Mouse (Mus musculus): ENCODE results near the gene Msi1. TPM values are rescaled to one million over a fixed set of nuclear protein-coding genes. Genes with fewer than 3 reads are reported as not detected.
"Not testable (repeated sequence)": the region's sequence is repeated elsewhere in the genome, so short reads cannot be mapped to it uniquely, and the experiment has no call there.

The Msi1 gene
- polyA plus RNA-seq, 1 experiment from 2014 or later = 34.0 TPM

- Histone ChIP-seq H3K4me3 (ENCODE audit: low read length) (no peak overlapping the region), H3K36me3 (ENCODE audit: control insufficient read depth, insufficient read depth, low read length) (peaks cover 55% of the 10 kb centered on the region), H3K9ac (ENCODE audit: low read depth, low read length) (no peak overlapping the region), H3K4me1 (ENCODE audit: control insufficient read depth, insufficient read depth, low read length) (peaks cover 58% of the 10 kb centered on the region), H3K27ac (ENCODE audit: low read depth, low read length) (peak overlapping the region; percentile 95), H3K9me3 (ENCODE audit: control insufficient read depth, low read length) (no peaks in the 10 kb centered on the region), H3K27me3 (ENCODE audit: control insufficient read depth, insufficient read depth, low read length) (no peaks in the 10 kb centered on the region), H3K4me2 (replicated peaks; ENCODE audit: low read depth, low read length) (no peak overlapping the region)
- ATAC-seq (ENCODE audit: low FRiP score, low TSS enrichment) = no peak
- 49% methylated on average over 7 of the region's 7 CpGs for WGBS
Observed at GRCm38 (mm10) chr5:115437242-115437944, 8.0 kb downstream of the Msi1 start.

GRCm38 (mm10) chr5:115437945-115438315 is 8.5 kb downstream of the Msi1 start:
- Histone ChIP-seq H3K4me2 (replicated peaks; ENCODE audit: low read depth, low read length) (0 out of 2 replicates have a peak overlapping the region, but pooled peaks have one; percentile 1), H3K27ac (ENCODE audit: low read depth, low read length) (peak overlapping the region; percentile 62; the same call in 1 of the 2 replicates), H3K9ac (ENCODE audit: low read depth, low read length) (no peak overlapping the region), H3K27me3 (ENCODE audit: control insufficient read depth, insufficient read depth, low read length) (no peaks in the 10 kb centered on the region), H3K9me3 (ENCODE audit: control insufficient read depth, low read length) (no peaks in the 10 kb centered on the region), H3K36me3 (ENCODE audit: control insufficient read depth, insufficient read depth, low read length) (peaks cover 55% of the 10 kb centered on the region), H3K4me3 (ENCODE audit: low read length) (no peak overlapping the region), H3K4me1 (ENCODE audit: control insufficient read depth, insufficient read depth, low read length) (peaks cover 55% of the 10 kb centered on the region)
- peak; percentile 9; the same call in 1 of the 2 replicates for ATAC-seq (ENCODE audit: low FRiP score, low TSS enrichment)
- 6% methylated on average over 2 of the region's 2 CpGs for WGBS

- Histone ChIP-seq H3K4me2 (replicated peaks; ENCODE audit: low read depth, low read length) (no peak overlapping the region), H3K27me3 (ENCODE audit: control insufficient read depth, insufficient read depth, low read length) (no peaks in the 10 kb centered on the region), H3K9ac (ENCODE audit: low read depth, low read length) (no peak overlapping the region), H3K27ac (ENCODE audit: low read depth, low read length) (no peak overlapping the region), H3K4me1 (ENCODE audit: control insufficient read depth, insufficient read depth, low read length) (peaks cover 51% of the 10 kb centered on the region), H3K9me3 (ENCODE audit: control insufficient read depth, low read length) (no peaks in the 10 kb centered on the region), H3K4me3 (ENCODE audit: low read length) (no peak overlapping the region), H3K36me3 (ENCODE audit: control insufficient read depth, insufficient read depth, low read length) (peaks cover 58% of the 10 kb centered on the region)
- ATAC-seq (ENCODE audit: low FRiP score, low TSS enrichment) = no peak
- 23% methylated on average over 6 of the region's 7 CpGs for WGBS
Observed at GRCm38 (mm10) chr5:115438667-115439066, 9.3 kb downstream of the Msi1 start.

GRCm38 (mm10) chr5:115441205-115441849 is 11.9 kb downstream of the Msi1 start:
- H3K4me1 ChIP-seq (ENCODE audit: control insufficient read depth, insufficient read depth, low read length) = peaks cover 27% of the 10 kb centered on the region
- no peak overlapping the region for H3K9ac ChIP-seq (ENCODE audit: low read depth, low read length)
- no peak overlapping the region for H3K27ac ChIP-seq (ENCODE audit: low read depth, low read length)
- 0 out of 2 replicates have a peak, but pooled peaks have one; percentile 8 for ATAC-seq (ENCODE audit: low FRiP score, low TSS enrichment)
- 35% methylated on average over 14 of the region's 14 CpGs for WGBS
- peaks cover 69% of the 10 kb centered on the region for H3K36me3 ChIP-seq (ENCODE audit: control insufficient read depth, insufficient read depth, low read length)
- H3K9me3 ChIP-seq (ENCODE audit: control insufficient read depth, low read length) = no peaks in the 10 kb centered on the region
- H3K27me3 ChIP-seq (ENCODE audit: control insufficient read depth, insufficient read depth, low read length) = no peaks in the 10 kb centered on the region
- H3K4me3 ChIP-seq (ENCODE audit: low read length) = no peak overlapping the region
- H3K4me2 ChIP-seq (replicated peaks; ENCODE audit: low read depth, low read length) = no peak overlapping the region

- WGBS = 86% methylated on average over 5 of the region's 5 CpGs
- peaks cover 82% of the 10 kb centered on the region for H3K36me3 ChIP-seq (ENCODE audit: control insufficient read depth, insufficient read depth, low read length)
- not testable (repeated sequence) for H3K4me2 ChIP-seq (replicated peaks; ENCODE audit: low read depth, low read length)
Observed at GRCm38 (mm10) chr5:115442663-115443062, 13.3 kb downstream of the Msi1 start.

GRCm38 (mm10) chr5:115444130-115444529 is 14.7 kb downstream of the Msi1 start:
- Histone ChIP-seq H3K4me3 (ENCODE audit: low read length) (no peak overlapping the region), H3K36me3 (ENCODE audit: control insufficient read depth, insufficient read depth, low read length) (peaks cover 82% of the 10 kb centered on the region), H3K4me1 (ENCODE audit: control insufficient read depth, insufficient read depth, low read length) (no peaks in the 10 kb centered on the region), H3K9ac (ENCODE audit: low read depth, low read length) (no peak overlapping the region), H3K27me3 (ENCODE audit: control insufficient read depth, insufficient read depth, low read length) (no peaks in the 10 kb centered on the region), H3K9me3 (ENCODE audit: control insufficient read depth, low read length) (no peaks in the 10 kb centered on the region), H3K27ac (ENCODE audit: low read depth, low read length) (no peak overlapping the region), H3K4me2 (replicated peaks; ENCODE audit: low read depth, low read length) (no peak overlapping the region)
- ATAC-seq (ENCODE audit: low FRiP score, low TSS enrichment) = no peak
- 90% methylated on average over 11 of the region's 11 CpGs for WGBS

More at GRCm38 (mm10) chr5:115442663-115443062, 13.3 kb downstream of the Msi1 start:
- peaks cover 14% of the 10 kb centered on the region; the same call in 1 of the 2 replicates for H3K4me1 ChIP-seq (ENCODE audit: control insufficient read depth, insufficient read depth, low read length)
- not testable (repeated sequence) for H3K9ac ChIP-seq (ENCODE audit: low read depth, low read length); H3K27me3 ChIP-seq (ENCODE audit: control insufficient read depth, insufficient read depth, low read length); H3K27ac ChIP-seq (ENCODE audit: low read depth, low read length); ATAC-seq (ENCODE audit: low FRiP score, low TSS enrichment); H3K4me3 ChIP-seq (ENCODE audit: low read length); H3K9me3 ChIP-seq (ENCODE audit: control insufficient read depth, low read length)

- Histone ChIP-seq H3K4me3 (ENCODE audit: low read length) (no peak overlapping the region), H3K9ac (ENCODE audit: low read depth, low read length) (no peak overlapping the region), H3K36me3 (ENCODE audit: control insufficient read depth, insufficient read depth, low read length) (peaks cover 78% of the 10 kb centered on the region), H3K27me3 (ENCODE audit: control insufficient read depth, insufficient read depth, low read length) (no peaks in the 10 kb centered on the region), H3K4me1 (ENCODE audit: control insufficient read depth, insufficient read depth, low read length) (no peaks in the 10 kb centered on the region), H3K4me2 (replicated peaks; ENCODE audit: low read depth, low read length) (no peak overlapping the region), H3K9me3 (ENCODE audit: control insufficient read depth, low read length) (no peaks in the 10 kb centered on the region), H3K27ac (ENCODE audit: low read depth, low read length) (no peak overlapping the region)
- no peak for ATAC-seq (ENCODE audit: low FRiP score, low TSS enrichment)
- 83% methylated on average over 17 of the region's 17 CpGs for WGBS
Observed at GRCm38 (mm10) chr5:115447108-115447507, 17.7 kb downstream of the Msi1 start.

- H3K36me3 ChIP-seq (ENCODE audit: control insufficient read depth, insufficient read depth, low read length) = peaks cover 69% of the 10 kb centered on the region
- H3K4me2 ChIP-seq (replicated peaks; ENCODE audit: low read depth, low read length) = no peak overlapping the region
- H3K27ac ChIP-seq (ENCODE audit: low read depth, low read length) = no peak overlapping the region
- no peak for ATAC-seq (ENCODE audit: low FRiP score, low TSS enrichment)
- no peak overlapping the region for H3K4me3 ChIP-seq (ENCODE audit: low read length)
- 82% methylated on average over 3 of the region's 3 CpGs for WGBS
- no peaks in the 10 kb centered on the region for H3K9me3 ChIP-seq (ENCODE audit: control insufficient read depth, low read length)
- H3K4me1 ChIP-seq (ENCODE audit: control insufficient read depth, insufficient read depth, low read length) = no peaks in the 10 kb centered on the region
- no peak overlapping the region for H3K9ac ChIP-seq (ENCODE audit: low read depth, low read length)
- no peaks in the 10 kb centered on the region for H3K27me3 ChIP-seq (ENCODE audit: control insufficient read depth, insufficient read depth, low read length)
Observed at GRCm38 (mm10) chr5:115449247-115449646, 19.8 kb downstream of the Msi1 start.
